Mouse (Mus musculus): Measurements from ENCODE around the gene Bloc1s3.

GRCm38 (mm10) chr7:19498326-19498725, 9.8 kb downstream of the Bloc1s3 start:
- no peak for TF ChIP-seq USF2 (conservative IDR thresholded peaks at IDR 0.05; ENCODE audit: low read depth, low read length)
- TF ChIP-seq CTCF (conservative IDR thresholded peaks at IDR 0.05 in 1 of 2, IDR thresholded peaks at IDR 0.05 in 1 of 2; ENCODE audit: low read depth in 2 of 2, low read length in 2 of 2), result no peak
- no peak for TF ChIP-seq EP300 (IDR thresholded peaks at IDR 0.05; ENCODE audit: low read length)
- no peak for TF ChIP-seq MAX (IDR thresholded peaks at IDR 0.05; ENCODE audit: low read length)
- TF ChIP-seq POLR2A (IDR thresholded peaks at IDR 0.05; ENCODE audit: low read depth, low read length), result no peak
- no peak for TF ChIP-seq SIN3A (IDR thresholded peaks at IDR 0.05; ENCODE audit: low read length)
- TF ChIP-seq BHLHE40 (IDR thresholded peaks at IDR 0.05; ENCODE audit: low read depth, low read length), result no peak
- TF ChIP-seq E2F4 (IDR thresholded peaks at IDR 0.05; ENCODE audit: insufficient replicate concordance, low read depth, low read length), result no peak

Data from CH12.LX (cell line).